8 mouse cellular contexts compared by ENCODE assay signal in genomic region chr4:150212553-150212971, GRCm38 (mm10). TPM values are rescaled to one million over a fixed set of nuclear protein-coding genes. Genes with fewer than 3 reads are reported as not detected.
A peak's percentile ranks its signal among the peaks of the same experiment; 100 is the strongest.
DNase-seq lines count a peak whose midpoint lies in the region; ATAC-seq and TF ChIP-seq lines count a peak whose summit lies in the region.

No protein-coding gene starts in this region.

- TF ChIP-seq CTCF in gastrocnemius, adult 2 months (IDR thresholded peaks at IDR 0.05) = no peak
- TF ChIP-seq CTCF in liver, postnatal 0 days (IDR thresholded peaks at IDR 0.05; ENCODE audit: low read depth) = no peak

- peak overlapping the region; percentile 60 for H3K4me2 ChIP-seq in intestine, embryonic 15.5 days (replicated peaks)
- peak overlapping the region; percentile 64 for H3K4me2 ChIP-seq in liver, postnatal 0 days (ENCODE audit: low read depth, low read length)
- H3K4me2 ChIP-seq in neural tube, embryonic 11.5 days (ENCODE audit: low read depth) = peak overlapping the region; percentile 43

- H3K36me3 ChIP-seq in intestine, embryonic 15.5 days = no peaks in the 10 kb centered on the region
- no peaks in the 10 kb centered on the region for H3K36me3 ChIP-seq in liver, postnatal 0 days (replicated peaks; ENCODE audit: insufficient read depth, low read length)
- H3K36me3 ChIP-seq in neural tube, embryonic 11.5 days (ENCODE audit: control insufficient read depth, insufficient read depth, low read length) = no peaks in the 10 kb centered on the region

- H3K27me3 ChIP-seq in intestine, embryonic 15.5 days (replicated peaks) = no peaks in the 10 kb centered on the region
- H3K27me3 ChIP-seq in liver, postnatal 0 days (ENCODE audit: insufficient read depth, low read length) = no peaks in the 10 kb centered on the region
- H3K27me3 ChIP-seq in neural tube, embryonic 11.5 days (ENCODE audit: control insufficient read depth, insufficient read depth, low read length) = no peaks in the 10 kb centered on the region

- peaks cover 15% of the 10 kb centered on the region; the same call in 1 of the 2 replicates for H3K4me1 ChIP-seq in intestine, embryonic 15.5 days (replicated peaks)
- peaks cover 15% of the 10 kb centered on the region for H3K4me1 ChIP-seq in liver, postnatal 0 days (ENCODE audit: insufficient read depth)
- H3K4me1 ChIP-seq in neural tube, embryonic 11.5 days (ENCODE audit: control insufficient read depth, insufficient read depth, low read length) = no peaks in the 10 kb centered on the region

- intact Hi-C loops in gastrocnemius, adult 2 months (cut with DNase I) = no loop called here

- DNase-seq in gastrocnemius, adult 2 months = peak; percentile 39
- no peak for DNase-seq in gastrocnemius, adult 8-10 months (ENCODE audit: low spot score in 2 of 2)
- DNase-seq in adrenal gland, postnatal 10 days = peak; percentile 71
- peak; percentile 81 for DNase-seq in forelimb bud, embryonic 11.5 days (ENCODE audit: low read depth, low spot score)
- DNase-seq in liver, postnatal 0 days = peak; percentile 75
- peak; percentile 77 for DNase-seq in neural tube, embryonic 11.5 days (ENCODE audit: low spot score)

- peak; percentile 90 for ATAC-seq in intestine, embryonic 15.5 days
- peak; percentile 88 for ATAC-seq in liver, postnatal 0 days
- peak; percentile 65; the same call in 1 of the 2 replicates for ATAC-seq in neural tube, embryonic 11.5 days (ENCODE audit: insufficient read depth, low FRiP score, low TSS enrichment)
- ATAC-seq in frontal cortex, adult (ENCODE audit: low TSS enrichment) = no peak

- H3K27ac ChIP-seq in gastrocnemius, adult 2 months = peak overlapping the region; percentile 57
- no peak overlapping the region for H3K27ac ChIP-seq in intestine, embryonic 15.5 days
- peak overlapping the region; percentile 66 for H3K27ac ChIP-seq in liver, postnatal 0 days (ENCODE audit: low read depth)
- H3K27ac ChIP-seq in neural tube, embryonic 11.5 days (ENCODE audit: low read depth, low read length) = no peak overlapping the region

- no peak for TF ChIP-seq EP300 in liver, postnatal 0 days (IDR thresholded peaks at IDR 0.05; ENCODE audit: low read depth)

- WGBS in intestine, embryonic 15.5 days = 2% methylated on average over 15 of the region's 15 CpGs
- WGBS in liver, postnatal 0 days (ENCODE audit: insufficient replicate concordance) = 0% methylated on average over 15 of the region's 15 CpGs
- 0% methylated on average over 15 of the region's 15 CpGs for WGBS in neural tube, embryonic 11.5 days

- H3K9ac ChIP-seq in intestine, embryonic 15.5 days = peak overlapping the region; percentile 26
- peak overlapping the region; percentile 50 for H3K9ac ChIP-seq in liver, postnatal 0 days (replicated peaks)
- peak overlapping the region; percentile 39 for H3K9ac ChIP-seq in neural tube, embryonic 11.5 days (ENCODE audit: low read length)

- no peaks in the 10 kb centered on the region for H3K9me3 ChIP-seq in intestine, embryonic 15.5 days
- H3K9me3 ChIP-seq in liver, postnatal 0 days (ENCODE audit: low read length) = no peaks in the 10 kb centered on the region
- no peaks in the 10 kb centered on the region for H3K9me3 ChIP-seq in neural tube, embryonic 11.5 days (ENCODE audit: control insufficient read depth, low read length)

- peak overlapping the region; percentile 57 for H3K4me3 ChIP-seq in gastrocnemius, adult 2 months
- peak overlapping the region; percentile 27 for H3K4me3 ChIP-seq in intestine, embryonic 15.5 days (replicated peaks)
- peak overlapping the region; percentile 19 for H3K4me3 ChIP-seq in liver, postnatal 0 days (ENCODE audit: low read depth, low read length)
- H3K4me3 ChIP-seq in neural tube, embryonic 11.5 days (ENCODE audit: low read depth, low read length) = peak overlapping the region; percentile 29

RNA-seq across cellular contexts. Expression of gene Car6, which starts 11.4 kb away (rescaled TPM):
- not detected for total RNA-seq in gastrocnemius, adult 2 months (2021)
- not detected for total RNA-seq in gastrocnemius, adult 8-10 months (2022)
- under 1 TPM; 0.27 to 0.54 TPM for total RNA-seq in adrenal gland, postnatal 10 days (2021)
- polyA plus RNA-seq in intestine, embryonic 15.5 days (2015; fragmentation: Nextera tagmentation; extraction: Ambion mirVana) = not detected in 2 replicates
- polyA plus RNA-seq in liver, postnatal 0 days (2015; fragmentation: Nextera tagmentation; extraction: Ambion mirVana) = not detected in 2 replicates
- 0.39 TPM in 1 of 2 replicates, not detected in the other for polyA plus RNA-seq in neural tube, embryonic 11.5 days (2014; fragmentation: Nextera tagmentation; extraction: Ambion mirVana)

RNA-seq across cellular contexts. Expression of gene Eno1, which starts 24.0 kb away (rescaled TPM):
- 10 to 100 TPM; 68.1 to 92.0 TPM for total RNA-seq in gastrocnemius, adult 2 months (2021)
- 10 to 100 TPM; 55.0 to 77.6 (median 67.7) TPM for total RNA-seq in gastrocnemius, adult 8-10 months (2022)
- 100 to 1,000 TPM; 442 to 474 TPM for total RNA-seq in adrenal gland, postnatal 10 days (2021)
- 1,894 and 1,951 TPM in 2 replicates for polyA plus RNA-seq in intestine, embryonic 15.5 days (2015; fragmentation: Nextera tagmentation; extraction: Ambion mirVana)
- polyA plus RNA-seq in liver, postnatal 0 days (2015; fragmentation: Nextera tagmentation; extraction: Ambion mirVana) = 574 and 747 TPM in 2 replicates
- 1,923 and 1,983 TPM in 2 replicates for polyA plus RNA-seq in neural tube, embryonic 11.5 days (2014; fragmentation: Nextera tagmentation; extraction: Ambion mirVana)

Comparison
In these comparisons a context has a peak if more than half of its experiments do, and no peak if none do; other contexts are left out.
1. DNase-seq: peak in gastrocnemius, adult 2 months (single experiment), adrenal gland, postnatal 10 days (single experiment), forelimb bud, embryonic 11.5 days (single experiment), liver, postnatal 0 days (single experiment) and neural tube, embryonic 11.5 days (single experiment); none in gastrocnemius, adult 8-10 months (0 of 2).
2. H3K27ac ChIP-seq: peak in gastrocnemius, adult 2 months (single experiment) and liver, postnatal 0 days (single experiment); none in intestine, embryonic 15.5 days (single experiment) and neural tube, embryonic 11.5 days (single experiment).
3. RNA of gene Eno1, which starts 24.0 kb away (total RNA-seq): 442 to 474 TPM in adrenal gland, postnatal 10 days; 68.1 to 92.0 TPM in gastrocnemius, adult 2 months and 55.0 to 77.6 TPM in gastrocnemius, adult 8-10 months; every median in the first group is over 4 times any median in the second.
4. Peak in every context shown above with its lines, with median percentiles within 50 percentile points of each other: H3K4me3 ChIP-seq, H3K4me2 ChIP-seq and H3K9ac ChIP-seq.